Mouse (Mus musculus) limb, embryonic 13.5 days (tissue): ENCODE data around the gene Klhl22. TPM values are rescaled to one million over a fixed set of nuclear protein-coding genes. Genes with fewer than 3 reads are reported as not detected.

Experiments
- ATAC-seq: fragments of 200-750 bp; cut with Nextera tagmentation; 2 replicates; pipeline ENCODE4 v1.8.0; 2017; ENCODE audit warnings: low read depth, moderate number of reproducible peaks, moderate TSS enrichment; ENCODE audit not compliant: low FRiP score
- H3K27ac ChIP-seq: fragments of 300-500 bp; sonication (generic); 2 replicates; pipeline ENCODE4 v1.5.1; 2015; ENCODE audit warnings: inconsistent platforms, mild to moderate bottlenecking, moderate library complexity
- H3K27me3 ChIP-seq: fragments of 300-500 bp; sonication (generic); 2 replicates; pipeline ENCODE4 v1.6.1; 2015; ENCODE audit warnings: mild to moderate bottlenecking, inconsistent platforms
- H3K36me3 ChIP-seq: fragments of 300-500 bp; sonication (generic); 2 replicates; pipeline ENCODE4 v1.6.1; 2015; ENCODE audit warnings: inconsistent platforms, mild to moderate bottlenecking, moderate library complexity
- H3K4me1 ChIP-seq: fragments of 300-500 bp; sonication (generic); 2 replicates; pipeline ENCODE4 v1.6.1; 2015; ENCODE audit warnings: inconsistent platforms
- H3K4me2 ChIP-seq: fragments of 300-500 bp; sonication (generic); replicated peaks from 2 replicates; pipeline ENCODE4 v1.6.1; 2015; ENCODE audit warnings: inconsistent platforms, mild to moderate bottlenecking, moderate library complexity
- H3K4me3 ChIP-seq: fragments of 300-500 bp; sonication (generic); 2 replicates; pipeline ENCODE4 v1.5.1; 2015; ENCODE audit warnings: moderate library complexity, mild to moderate bottlenecking, inconsistent platforms
- H3K9ac ChIP-seq: fragments of 300-500 bp; sonication (generic); 2 replicates; pipeline ENCODE4 v1.6.1; 2015; ENCODE audit warnings: mild to moderate bottlenecking, inconsistent platforms
- H3K9me3 ChIP-seq: fragments of 300-500 bp; sonication (generic); 2 replicates; pipeline ENCODE4 v1.6.1; 2016; ENCODE audit warnings: inconsistent platforms
- WGBS: fragments of 180-500 bp; shearing (Covaris S2); methylation state at CpG from one replicate; pipeline ENCODE4 v1.1.7; 2015; 5-methylcytosine and 5-hydroxymethylcytosine counted together
- polyA plus RNA-seq: library from polyadenylated mRNA; unstranded; fragments of >200 nt; fragmentation: Nextera tagmentation; extraction: Ambion mirVana; gene quantifications from 2 replicates; pipeline ENCODE4 v1.2.1, GENCODE M21; 2015

Klhl22 gene
- polyA plus RNA-seq, 1 experiment from 2014 or later: 106 TPM

- Histone ChIP-seq H3K27ac (no peak overlapping the region; the same call in 1 of the 2 replicates), H3K27me3 (peaks cover 47% of the 10 kb centered on the region), H3K4me1 (peaks cover 98% of the 10 kb centered on the region), H3K9me3 (no peaks in the 10 kb centered on the region), H3K4me3 (peak overlapping the region; percentile 32), H3K4me2 (peak overlapping the region; percentile 63), H3K36me3 (peaks cover 57% of the 10 kb centered on the region), H3K9ac (peak overlapping the region; percentile 67; the same call in 1 of the 2 replicates)
- ATAC-seq: peak; percentile 43
- 6% methylated on average over 33 of the region's 33 CpGs for WGBS
Measured at GRCm38 (mm10) chr16:17804449-17804912, 45.1 kb downstream of the Klhl22 start.

GRCm38 (mm10) chr16:17804982-17805381 is 45.6 kb downstream of the Klhl22 start:
- no peak overlapping the region for H3K27ac ChIP-seq
- H3K4me1 ChIP-seq: peaks cover 98% of the 10 kb centered on the region
- H3K4me2 ChIP-seq: peak overlapping the region; percentile 63
- ATAC-seq: no peak
- 37% methylated on average over 7 of the region's 7 CpGs for WGBS
- peak overlapping the region; percentile 67; the same call in 1 of the 2 replicates for H3K9ac ChIP-seq
- peaks cover 45% of the 10 kb centered on the region for H3K27me3 ChIP-seq
- H3K9me3 ChIP-seq: no peaks in the 10 kb centered on the region
- H3K36me3 ChIP-seq: peaks cover 57% of the 10 kb centered on the region
- H3K4me3 ChIP-seq: peak overlapping the region; percentile 32

- Histone ChIP-seq H3K4me2 (peak overlapping the region; percentile 73), H3K9me3 (no peaks in the 10 kb centered on the region), H3K4me1 (peaks cover 98% of the 10 kb centered on the region), H3K27me3 (peaks cover 40% of the 10 kb centered on the region), H3K9ac (peak overlapping the region; percentile 76), H3K27ac (peak overlapping the region; percentile 87), H3K36me3 (peaks cover 57% of the 10 kb centered on the region), H3K4me3 (peak overlapping the region; percentile 41)
- ATAC-seq: no peak
- WGBS: 6% methylated on average over 50 of the region's 50 CpGs
Measured at GRCm38 (mm10) chr16:17806581-17807191, 47.3 kb downstream of the Klhl22 start.

- WGBS: 2% methylated on average over 72 of the region's 73 CpGs
- peaks cover 57% of the 10 kb centered on the region for H3K36me3 ChIP-seq
Measured at GRCm38 (mm10) chr16:17807192-17808009, 48.0 kb downstream of the Klhl22 start.

GRCm38 (mm10) chr16:17809125-17809524 is 49.7 kb downstream of the Klhl22 start:
- no peaks in the 10 kb centered on the region for H3K9me3 ChIP-seq
- H3K4me3 ChIP-seq: no peak overlapping the region
- peak overlapping the region; percentile 33; the same call in 1 of the 2 replicates for H3K4me2 ChIP-seq
- peaks cover 87% of the 10 kb centered on the region for H3K4me1 ChIP-seq
- H3K27me3 ChIP-seq: peaks cover 15% of the 10 kb centered on the region
- WGBS: 73% methylated on average over 4 of the region's 4 CpGs
- H3K27ac ChIP-seq: peak overlapping the region; percentile 98
- H3K36me3 ChIP-seq: peaks cover 42% of the 10 kb centered on the region
- ATAC-seq: no peak
- H3K9ac ChIP-seq: peak overlapping the region; percentile 19; the same call in 1 of the 2 replicates

More at GRCm38 (mm10) chr16:17807192-17808009, 48.0 kb downstream of the Klhl22 start:
- ATAC-seq: peak; percentile 41
- Histone ChIP-seq H3K4me2 (peak overlapping the region; percentile 73), H3K9ac (peak overlapping the region; percentile 76), H3K27ac (peak overlapping the region; percentile 87), H3K4me3 (peak overlapping the region; percentile 41), H3K9me3 (no peaks in the 10 kb centered on the region), H3K27me3 (peaks cover 32% of the 10 kb centered on the region), H3K4me1 (peaks cover 96% of the 10 kb centered on the region)

- Histone ChIP-seq H3K9ac (peak overlapping the region; percentile 31), H3K27ac (peak overlapping the region; percentile 98), H3K9me3 (no peaks in the 10 kb centered on the region), H3K27me3 (peaks cover 12% of the 10 kb centered on the region), H3K36me3 (peaks cover 37% of the 10 kb centered on the region), H3K4me3 (no peak overlapping the region), H3K4me2 (peak overlapping the region; percentile 33), H3K4me1 (peaks cover 81% of the 10 kb centered on the region)
- 1% methylated on average over 7 of the region's 7 CpGs for WGBS
- ATAC-seq: peak; percentile 90
Measured at GRCm38 (mm10) chr16:17809711-17810110, 50.3 kb downstream of the Klhl22 start.

GRCm38 (mm10) chr16:17812120-17812519 is 52.7 kb downstream of the Klhl22 start:
- H3K4me2 ChIP-seq: no peak overlapping the region
- H3K9ac ChIP-seq: no peak overlapping the region
- ATAC-seq: no peak
- no peak overlapping the region for H3K27ac ChIP-seq
- H3K9me3 ChIP-seq: no peaks in the 10 kb centered on the region
- 3% methylated on average over 5 of the region's 5 CpGs for WGBS
- H3K4me1 ChIP-seq: peaks cover 70% of the 10 kb centered on the region
- H3K36me3 ChIP-seq: peaks cover 18% of the 10 kb centered on the region
- no peak overlapping the region for H3K4me3 ChIP-seq
- H3K27me3 ChIP-seq: 0 out of 2 replicates have a peak, but pooled peaks cover under 1% of the 10 kb centered on the region

GRCm38 (mm10) chr16:17813173-17813572 is 53.8 kb downstream of the Klhl22 start:
- WGBS: 49% methylated on average over 4 of the region's 4 CpGs
- peaks cover 59% of the 10 kb centered on the region for H3K4me1 ChIP-seq
- H3K27me3 ChIP-seq: 0 out of 2 replicates have a peak, but pooled peaks cover 3% of the 10 kb centered on the region
- no peak overlapping the region for H3K4me2 ChIP-seq
- no peak for ATAC-seq
- H3K4me3 ChIP-seq: no peak overlapping the region
- no peaks in the 10 kb centered on the region for H3K9me3 ChIP-seq
- H3K9ac ChIP-seq: no peak overlapping the region
- peaks cover 7% of the 10 kb centered on the region for H3K36me3 ChIP-seq
- no peak overlapping the region; the same call in 1 of the 2 replicates for H3K27ac ChIP-seq

- ATAC-seq: peak; percentile 79
- Histone ChIP-seq H3K36me3 (no peaks in the 10 kb centered on the region), H3K4me2 (peak overlapping the region; percentile 82), H3K4me3 (peak overlapping the region; percentile 58), H3K27ac (peak overlapping the region; percentile 34; the same call in 1 of the 2 replicates), H3K9me3 (no peaks in the 10 kb centered on the region), H3K27me3 (peaks cover 3% of the 10 kb centered on the region; the same call in 1 of the 2 replicates), H3K4me1 (peaks cover 35% of the 10 kb centered on the region), H3K9ac (peak overlapping the region; percentile 77)
- WGBS: 2% methylated on average over 54 of the region's 63 CpGs
Measured at GRCm38 (mm10) chr16:17815411-17816402, 56.3 kb downstream of the Klhl22 start.

GRCm38 (mm10) chr16:17816528-17816927 is 57.1 kb downstream of the Klhl22 start:
- no peak overlapping the region for H3K4me3 ChIP-seq
- 78% methylated on average over 8 of the region's 8 CpGs for WGBS

GRCm38 (mm10) chr16:17826500-17826899 is 67.1 kb downstream of the Klhl22 start:
- no peak for ATAC-seq
- H3K4me2 ChIP-seq: no peak overlapping the region
- no peak overlapping the region for H3K4me3 ChIP-seq
- H3K36me3 ChIP-seq: no peaks in the 10 kb centered on the region
- H3K9me3 ChIP-seq: no peaks in the 10 kb centered on the region
- 0 out of 2 replicates have a peak, but pooled peaks cover 6% of the 10 kb centered on the region for H3K4me1 ChIP-seq
- no peak overlapping the region for H3K9ac ChIP-seq
- WGBS: 72% methylated on average over 2 of the region's 2 CpGs
- peaks cover 16% of the 10 kb centered on the region for H3K27me3 ChIP-seq
- no peak overlapping the region for H3K27ac ChIP-seq

More at GRCm38 (mm10) chr16:17816528-17816927, 57.1 kb downstream of the Klhl22 start:
- Histone ChIP-seq H3K4me2 (peak overlapping the region; percentile 82; the same call in 1 of the 2 replicates), H3K4me1 (peaks cover 28% of the 10 kb centered on the region), H3K9me3 (no peaks in the 10 kb centered on the region), H3K27ac (no peak overlapping the region), H3K9ac (peak overlapping the region; percentile 77), H3K36me3 (no peaks in the 10 kb centered on the region), H3K27me3 (peaks cover 3% of the 10 kb centered on the region; the same call in 1 of the 2 replicates)
- no peak for ATAC-seq
